Mouse (Mus musculus) megakaryocyte, adult 5-6 weeks (primary cell): ENCODE results near the gene Theg. TPM values are rescaled to one million over a fixed set of nuclear protein-coding genes. Genes with fewer than 3 reads are reported as not detected.
A peak's percentile ranks its signal among the peaks of the same experiment; 100 is the strongest.

Experiments used
- ATAC-seq: 2 replicates; pipeline ENCODE4 v1.8.0; 2016; ENCODE audit warnings: mild to moderate bottlenecking, inconsistent platforms; ENCODE audit not compliant: poor library complexity, severe bottlenecking
- total RNA-seq, 2 experiments: library from RNA; stranded (forward) in 1 of 2; stranded (reverse) in 1 of 2; fragments of 153-499, 151-499 nt in 1 of 2; fragments of 221-1000, 200-1000 nt in 1 of 2; gene quantifications; 2 replicates each; pipeline versions ENCODE4 v1.2.3 to v1.2.4; 2015 to 2017

Theg gene
- total RNA-seq, 2 experiments from 2014 or later = not detected

GRCm38 (mm10) chr10:79557496-79557895 lies 29.6 kb downstream of the Theg start:
- no peak for ATAC-seq

- ATAC-seq = no peak
Observed at GRCm38 (mm10) chr10:79556951-79557350, 30.2 kb downstream of the Theg start.

GRCm38 (mm10) chr10:79555238-79555724 lies 31.9 kb downstream of the Theg start:
- no peak for ATAC-seq

- ATAC-seq = peak; percentile 85
Observed at GRCm38 (mm10) chr10:79554330-79555237, 32.5 kb downstream of the Theg start, which contains the start of gene Mier2. Gene Mier2 (minus strand): TSS chr10:79555199.

- no peak for ATAC-seq
Observed at GRCm38 (mm10) chr10:79553691-79554090, 33.4 kb downstream of the Theg start.

- ATAC-seq = no peak
Observed at GRCm38 (mm10) chr10:79553176-79553575, 34.0 kb downstream of the Theg start.

- ATAC-seq = no peak
Observed at GRCm38 (mm10) chr10:79552531-79552930, 34.6 kb downstream of the Theg start.

GRCm38 (mm10) chr10:79550366-79550765 lies 36.8 kb downstream of the Theg start:
- ATAC-seq = no peak

GRCm38 (mm10) chr10:79548971-79549723 lies 38.0 kb downstream of the Theg start:
- ATAC-seq = no peak

GRCm38 (mm10) chr10:79548546-79548945 lies 38.6 kb downstream of the Theg start:
- ATAC-seq = no peak

GRCm38 (mm10) chr10:79547148-79547675 lies 39.9 kb downstream of the Theg start:
- no peak for ATAC-seq

GRCm38 (mm10) chr10:79546483-79546882 lies 40.6 kb downstream of the Theg start:
- no peak for ATAC-seq

- no peak for ATAC-seq
Observed at GRCm38 (mm10) chr10:79545891-79546290, 41.2 kb downstream of the Theg start.

GRCm38 (mm10) chr10:79544631-79545030 lies 42.5 kb downstream of the Theg start:
- no peak for ATAC-seq

- no peak for ATAC-seq
Observed at GRCm38 (mm10) chr10:79543884-79544597, 43.1 kb downstream of the Theg start.

GRCm38 (mm10) chr10:79542171-79542570 lies 45.0 kb downstream of the Theg start:
- ATAC-seq = no peak

- ATAC-seq = no peak
Observed at GRCm38 (mm10) chr10:79541522-79541921, 45.6 kb downstream of the Theg start.

- no peak for ATAC-seq
Observed at GRCm38 (mm10) chr10:79540746-79541145, 46.4 kb downstream of the Theg start.

- no peak for ATAC-seq
Observed at GRCm38 (mm10) chr10:79539701-79540495, 47.2 kb downstream of the Theg start.

GRCm38 (mm10) chr10:79538873-79539272 lies 48.3 kb downstream of the Theg start:
- ATAC-seq = peak; percentile 95
